Mouse (Mus musculus) fat pad, adult 2 months (tissue): ENCODE data around the gene Timm10.
"Not testable (repeated sequence)": the region's sequence is repeated elsewhere in the genome, so short reads cannot be mapped to it uniquely, and the experiment has no call there.

ENCODE experiments used
- DNase-seq: peaks from one replicate; pipeline ENCODE4 v3.0.0-alpha.2; 2011; ENCODE audit warnings: low read depth, low spot score; ENCODE audit errors: extremely low read depth

Timm10 gene

GRCm38 (mm10) chr2:84826488-84827282, at the start of gene Timm10:
Gene Timm10, plus strand, starts transcription at chr2:84826997.
- DNase-seq, result peak; percentile 76

DNA sequence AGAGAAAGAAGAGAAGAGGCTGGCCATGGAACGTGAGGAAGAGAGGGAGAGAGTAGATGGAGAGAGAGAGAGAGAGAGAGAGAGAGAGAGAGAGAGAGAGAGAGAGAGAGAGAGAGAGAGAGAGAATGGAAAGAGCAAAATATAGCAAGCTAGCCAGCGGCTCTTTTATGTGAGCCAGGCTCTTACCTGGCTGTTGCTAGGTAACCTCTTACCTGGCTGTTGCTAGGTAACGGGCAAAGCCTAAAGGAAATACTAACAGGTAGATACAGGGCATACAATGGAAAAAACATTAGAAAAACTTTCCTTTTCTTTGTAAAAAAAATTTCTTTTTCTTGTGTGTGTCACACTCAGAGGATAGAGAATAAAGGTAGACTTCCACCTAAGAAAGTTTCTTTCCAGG, 49.1 kb upstream of the Timm10 start:
- DNase-seq, result no peak

GRCm38 (mm10) chr2:84779210-84779609, 47.6 kb upstream of the Timm10 start:
- DNase-seq, result no peak

DNA sequence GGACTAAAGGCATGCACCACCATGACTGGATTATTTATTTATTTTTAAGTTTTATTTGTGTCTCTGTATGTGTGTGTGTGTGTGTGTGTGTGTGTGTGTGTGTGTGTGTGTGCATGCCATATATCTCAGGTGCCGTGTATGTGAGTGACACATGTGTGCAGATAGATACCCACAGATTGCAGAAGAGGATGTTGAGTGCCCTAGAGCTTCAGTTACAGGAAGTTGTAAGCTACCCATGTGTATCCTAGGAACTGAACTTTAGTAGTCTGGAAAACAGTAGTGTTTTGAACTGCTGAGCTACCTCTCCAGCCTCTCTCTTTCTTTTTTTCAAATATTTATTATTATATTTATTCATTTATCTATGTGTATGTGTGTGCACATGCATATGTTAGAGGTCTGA, 43.5 kb upstream of the Timm10 start:
- DNase-seq, result no peak

DNA sequence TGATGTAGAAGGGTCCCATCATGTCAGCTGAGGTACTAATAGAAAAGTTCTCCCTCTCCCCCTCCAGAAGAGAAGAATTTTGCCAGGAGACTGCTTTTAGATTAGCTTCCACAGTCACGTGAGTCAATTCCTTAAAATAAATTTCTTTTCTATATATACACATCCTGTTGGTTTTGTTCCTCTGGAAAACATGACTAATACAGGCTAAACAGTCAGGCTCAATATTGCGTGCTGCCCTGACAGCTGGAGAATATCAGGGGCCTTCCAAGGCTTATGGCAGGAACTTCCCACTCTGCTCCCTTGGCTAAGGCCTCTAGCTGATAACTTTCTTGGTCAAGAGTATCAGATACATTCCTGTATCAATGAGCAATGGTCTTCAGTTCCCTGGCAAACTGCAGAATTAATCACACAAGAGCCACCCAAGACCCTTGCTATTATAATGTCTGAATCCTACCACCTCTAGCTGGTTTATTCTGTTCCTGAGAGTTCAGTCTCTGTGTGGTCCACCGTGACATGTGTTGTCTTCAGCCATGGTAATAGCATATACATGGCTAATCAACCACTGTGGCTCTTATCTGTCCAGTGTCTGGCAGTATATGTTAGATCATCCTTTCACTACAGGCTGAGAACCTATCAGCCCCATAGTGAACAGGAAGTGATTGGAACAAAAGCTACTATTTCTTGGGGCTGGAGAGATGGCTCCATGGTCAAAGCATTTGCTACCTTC, 42.8 kb upstream of the Timm10 start:
- DNase-seq, result no peak

DNA sequence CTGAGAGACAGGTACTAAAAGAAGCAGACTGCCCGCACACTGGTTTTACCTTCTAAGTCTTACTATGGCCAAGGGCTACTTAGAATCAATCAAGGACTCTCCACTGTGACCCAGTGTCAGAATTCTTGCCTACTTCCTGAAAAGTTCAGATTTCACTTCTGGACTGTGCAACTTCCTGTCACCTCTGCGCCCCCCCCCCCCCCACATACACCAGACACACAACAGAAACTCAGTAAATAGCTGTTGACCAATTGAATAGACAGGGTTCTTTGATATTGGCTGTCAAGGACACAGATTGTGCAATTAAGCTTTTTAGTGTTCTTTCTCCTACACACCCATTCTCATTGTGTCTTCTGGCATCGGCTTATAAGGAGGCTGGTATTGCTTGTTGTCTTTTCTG, 38.5 kb upstream of the Timm10 start:
- no peak for DNase-seq

DNA sequence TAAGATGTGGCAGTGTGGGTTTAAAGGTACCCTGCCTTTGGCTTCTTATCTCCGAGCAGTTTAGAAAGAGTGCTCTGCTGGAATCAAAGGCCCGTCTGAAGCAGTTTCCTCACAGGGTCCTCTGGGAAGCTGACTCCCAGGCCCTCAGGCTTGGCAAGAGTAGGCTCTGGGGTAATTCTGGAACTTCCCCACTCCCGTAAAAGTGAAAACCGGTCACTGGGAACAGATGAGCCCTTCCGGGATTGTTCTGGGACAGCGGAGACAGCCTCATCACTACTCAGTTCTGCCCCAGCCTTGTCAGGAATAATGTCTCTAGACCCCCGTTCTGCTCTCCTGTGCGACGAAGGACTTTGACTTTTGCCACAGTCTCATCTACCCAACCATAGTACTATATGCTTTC, 36.4 kb upstream of the Timm10 start:
- no peak for DNase-seq

GRCm38 (mm10) chr2:84792516-84792915, 34.3 kb upstream of the Timm10 start:
- no peak for DNase-seq

DNA sequence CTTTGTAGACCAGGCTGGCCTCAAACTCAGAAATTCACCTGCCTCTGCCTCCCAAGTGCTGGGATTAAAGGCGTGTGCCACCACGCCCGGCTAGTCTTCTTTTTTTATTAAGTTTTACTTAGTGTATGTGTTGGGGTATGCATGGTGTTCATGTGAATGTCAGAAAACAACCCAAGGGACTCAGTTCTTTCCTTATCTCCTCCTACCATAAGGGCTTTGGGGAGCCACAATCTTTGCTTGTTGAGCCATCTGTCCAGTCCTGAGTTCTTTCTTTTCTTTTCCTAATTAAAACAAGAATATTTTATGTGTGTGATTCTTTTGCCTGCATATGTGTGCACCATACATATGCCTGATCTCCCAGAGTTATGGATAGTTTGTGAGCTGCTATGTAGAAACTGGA, 33.6 kb upstream of the Timm10 start:
- no peak for DNase-seq

DNA sequence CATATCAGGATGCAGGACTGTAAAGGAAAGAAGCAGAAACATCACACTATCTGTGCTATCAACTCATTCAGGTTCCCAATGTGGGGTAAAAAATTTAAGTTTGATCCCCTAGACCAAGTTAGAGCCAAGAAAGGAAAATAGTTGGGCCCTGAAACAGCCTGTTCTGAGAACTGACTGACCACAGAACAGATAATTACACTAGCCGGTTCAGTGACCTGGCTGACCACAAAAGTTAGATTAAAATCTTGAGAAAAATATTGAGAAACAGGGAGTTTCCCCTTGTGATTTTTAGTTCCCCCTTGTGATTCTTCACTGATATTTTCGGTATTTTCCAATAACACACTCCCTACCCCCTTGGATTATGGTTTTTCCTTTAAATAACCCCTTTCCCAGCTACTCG, 32.9 kb upstream of the Timm10 start:
- DNase-seq, result no peak

DNA sequence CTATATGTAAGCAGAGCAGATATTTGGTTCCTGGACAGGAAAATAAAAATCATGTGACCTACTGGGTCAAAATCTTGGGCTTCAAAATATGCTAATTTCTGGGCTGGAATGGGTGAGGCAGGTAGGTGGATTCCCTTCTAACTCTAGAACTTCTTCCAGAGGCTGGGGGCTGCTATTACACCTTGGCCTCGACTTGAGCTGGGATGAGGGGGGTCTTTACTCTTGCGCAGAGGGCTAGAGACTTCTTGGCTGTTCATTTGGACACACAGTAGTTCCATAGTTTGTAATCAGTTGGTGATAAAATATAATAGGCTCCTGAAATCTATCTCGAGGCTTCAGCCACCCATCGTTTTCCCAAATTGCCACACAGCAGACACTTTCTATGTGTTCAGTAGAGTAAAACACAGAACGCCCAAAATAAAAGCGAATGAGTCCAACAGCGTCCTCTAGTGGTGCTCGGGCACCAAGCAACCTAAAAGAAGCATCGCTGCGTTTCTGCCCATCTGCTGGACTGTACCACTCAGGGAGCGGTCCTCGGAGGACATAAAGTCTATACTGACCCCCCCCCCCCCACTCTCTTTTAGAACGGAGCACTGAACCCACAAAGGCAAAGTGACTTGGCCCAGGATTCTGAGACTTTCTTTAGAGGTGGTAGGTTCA, 28.8 kb upstream of the Timm10 start:
- no peak for DNase-seq

- no peak for DNase-seq
Observed at GRCm38 (mm10) chr2:84798493-84798921, 28.3 kb upstream of the Timm10 start, which contains the start of gene Ube2l6. Gene Ube2l6, plus strand, starts transcription at chr2:84798828.

DNA sequence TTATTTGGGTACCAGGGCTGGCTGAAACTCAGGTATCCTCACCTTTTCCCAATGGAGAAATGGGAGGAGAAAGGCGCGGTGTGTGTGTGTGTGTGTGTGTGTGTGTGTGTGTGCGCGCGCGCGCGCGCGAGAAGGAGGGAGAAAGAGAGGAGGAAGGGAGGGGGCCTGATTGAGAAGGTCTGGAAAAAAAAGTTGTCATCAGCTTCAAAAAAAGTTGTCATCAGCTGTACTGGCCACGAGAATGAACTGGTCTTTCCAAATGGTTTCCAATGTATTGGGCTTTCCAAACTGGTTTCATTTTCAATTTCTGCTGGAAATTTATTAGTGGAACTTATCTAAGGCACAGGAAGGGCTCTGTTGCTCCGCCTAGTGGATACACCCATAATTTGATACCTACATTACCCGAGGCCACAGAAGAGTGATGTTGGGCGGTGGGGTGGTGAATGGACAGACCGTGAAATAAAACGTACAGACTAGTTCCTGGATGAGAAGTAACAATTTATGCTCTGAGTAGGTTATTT, 27.7 kb upstream of the Timm10 start:
- DNase-seq, result no peak

GRCm38 (mm10) chr2:84800304-84800703, 26.5 kb upstream of the Timm10 start:
- DNase-seq, result no peak

GRCm38 (mm10) chr2:84801223-84801622, 25.6 kb upstream of the Timm10 start:
- not testable (repeated sequence) for DNase-seq

GRCm38 (mm10) chr2:84803963-84804362, 22.8 kb upstream of the Timm10 start:
- no peak for DNase-seq

GRCm38 (mm10) chr2:84806546-84806945, 20.3 kb upstream of the Timm10 start:
- no peak for DNase-seq

- no peak for DNase-seq
Observed at GRCm38 (mm10) chr2:84809330-84809729, 17.5 kb upstream of the Timm10 start.

GRCm38 (mm10) chr2:84810526-84810885, 16.3 kb upstream of the Timm10 start:
- no peak for DNase-seq

GRCm38 (mm10) chr2:84810886-84811577, 15.8 kb upstream of the Timm10 start:
- no peak for DNase-seq

DNA sequence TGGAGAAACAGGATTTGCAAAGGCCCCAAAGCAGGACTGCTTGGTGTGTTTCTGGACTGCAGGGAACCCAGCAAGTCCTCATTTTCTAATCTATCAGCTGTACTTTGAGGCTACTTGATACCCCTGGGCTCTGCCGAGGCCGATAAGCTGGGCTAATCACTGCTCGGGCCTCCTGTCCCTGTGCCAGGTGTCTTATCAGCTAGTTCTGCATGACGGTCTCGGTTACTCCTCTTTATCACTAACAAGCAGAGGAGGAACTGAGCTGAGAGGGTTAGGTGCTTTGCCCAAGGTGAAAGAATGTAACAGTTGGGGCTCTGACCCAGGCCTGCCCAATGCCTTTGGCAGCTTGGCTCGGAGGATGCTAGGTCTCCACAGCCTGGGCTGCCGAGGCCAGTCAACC, 14.9 kb upstream of the Timm10 start:
- DNase-seq, result no peak
